Mouse (Mus musculus): ENCODE results near the gene Gm11214.
A peak's percentile ranks its signal among the peaks of the same experiment; 100 is the strongest.

The Gm11214 gene

GRCm38 (mm10) chr4:63663279-63663678 lies at the start of gene Gm11214:
Gene Gm11214 (minus strand): TSS chr4:63663379.
- no peak for DNase-seq

GRCm38 (mm10) chr4:63711886-63712285 lies 48.7 kb upstream of the Gm11214 start:
- DNase-seq: no peak

- DNase-seq: no peak
Measured at GRCm38 (mm10) chr4:63710431-63711220, 47.4 kb upstream of the Gm11214 start.

GRCm38 (mm10) chr4:63706279-63706971 lies 43.2 kb upstream of the Gm11214 start:
- no peak for DNase-seq

DNA sequence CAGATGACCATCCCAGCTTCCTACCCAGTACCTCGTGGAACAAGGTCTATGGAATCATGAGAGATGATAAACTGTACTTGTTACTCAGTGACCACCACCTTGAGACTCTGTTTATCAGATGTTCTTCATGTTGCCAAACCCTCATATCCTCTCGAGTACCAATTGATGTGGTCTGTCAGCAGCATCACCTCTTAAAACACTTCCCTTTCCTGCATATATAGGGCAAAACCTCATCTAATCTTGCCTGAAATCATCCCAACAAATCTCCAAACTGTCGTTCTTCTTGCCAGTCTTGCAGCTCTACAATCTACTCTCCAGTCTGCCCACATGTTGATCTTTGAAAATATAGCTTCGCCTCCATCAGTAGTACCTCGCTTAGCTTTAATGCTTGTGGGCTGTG lies 41.1 kb upstream of the Gm11214 start:
- DNase-seq: no peak

- DNase-seq: no peak
Measured at GRCm38 (mm10) chr4:63703686-63704085, 40.5 kb upstream of the Gm11214 start.

DNA sequence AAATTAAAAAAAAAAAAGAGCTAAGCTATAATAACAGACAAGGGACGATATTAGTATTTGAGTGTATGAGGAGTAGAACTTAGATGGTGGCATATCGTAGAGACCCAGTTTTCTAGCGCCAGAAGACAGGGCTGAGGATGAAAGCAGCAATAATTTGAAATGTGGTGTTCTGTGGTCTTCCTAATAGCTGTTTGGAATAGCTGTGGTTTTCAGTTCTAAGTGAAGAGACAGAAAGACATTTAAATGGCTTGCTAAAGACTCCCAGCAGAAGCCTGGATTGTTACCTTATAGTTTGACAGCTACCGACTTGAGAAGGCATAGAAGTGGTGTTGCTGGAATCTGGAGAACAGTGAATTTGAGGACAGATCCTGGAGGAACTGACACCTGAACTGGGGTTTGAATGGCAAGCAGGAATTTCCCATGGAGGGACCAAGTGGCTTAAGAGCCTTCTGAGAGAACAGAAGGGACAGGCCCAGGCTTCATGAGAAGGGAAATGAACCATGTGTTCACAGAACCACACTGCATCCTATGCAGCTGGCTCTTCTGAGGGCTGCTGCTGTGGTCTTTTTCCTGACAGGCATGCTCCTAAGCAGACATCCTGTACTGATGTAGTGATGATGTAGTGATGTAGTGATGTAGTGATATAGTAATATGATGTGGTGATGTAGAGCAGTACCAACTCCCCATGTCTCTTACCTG lies 39.0 kb upstream of the Gm11214 start:
- no peak for DNase-seq

GRCm38 (mm10) chr4:63699749-63700148 lies 36.6 kb upstream of the Gm11214 start:
- no peak for DNase-seq

DNA sequence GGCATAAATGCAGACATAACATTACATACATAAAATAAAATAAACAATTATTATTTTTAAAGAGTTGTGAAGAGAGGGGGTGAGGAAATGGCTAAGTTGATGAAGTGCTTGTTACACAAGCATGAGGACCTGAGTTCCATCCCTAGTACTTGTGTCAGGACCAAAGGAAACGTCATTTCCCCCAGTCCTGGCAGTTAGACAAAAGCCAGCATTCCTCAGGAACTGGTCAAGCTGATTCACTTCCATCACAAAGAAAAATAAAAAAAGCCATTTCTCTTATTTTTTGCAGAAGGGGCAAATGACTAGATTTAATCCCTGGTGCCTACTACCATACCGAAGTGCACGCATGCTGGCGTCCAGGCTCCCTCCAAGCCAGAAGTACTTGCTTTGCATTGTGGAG lies 33.7 kb upstream of the Gm11214 start:
- no peak for DNase-seq

GRCm38 (mm10) chr4:63692351-63692750 lies 29.2 kb upstream of the Gm11214 start:
- DNase-seq: peak; percentile 8

- peak; percentile 37 to 43 for DNase-seq
Measured at GRCm38 (mm10) chr4:63687429-63687828, 24.2 kb upstream of the Gm11214 start.

DNA sequence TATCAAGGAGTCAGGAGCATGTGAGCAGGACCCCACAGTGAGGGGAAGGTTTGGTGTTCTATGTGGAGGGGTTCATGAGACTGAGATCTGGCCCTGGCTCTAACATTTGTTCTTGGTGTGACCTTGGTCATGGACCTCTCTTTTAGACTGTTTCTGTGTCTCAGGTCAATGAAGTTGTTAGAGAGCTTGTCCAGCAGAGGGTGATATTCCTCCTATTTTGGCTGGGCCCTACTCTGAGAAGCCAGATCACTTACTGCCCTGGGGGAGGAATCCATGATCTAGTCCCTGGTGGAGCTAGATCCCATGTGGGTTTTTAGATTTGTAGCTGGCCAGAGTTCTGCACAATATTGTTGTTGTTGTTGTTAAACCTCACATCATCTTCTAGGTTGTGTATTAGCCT lies 23.0 kb upstream of the Gm11214 start:
- peak; percentile 19 to 50 for DNase-seq

DNA sequence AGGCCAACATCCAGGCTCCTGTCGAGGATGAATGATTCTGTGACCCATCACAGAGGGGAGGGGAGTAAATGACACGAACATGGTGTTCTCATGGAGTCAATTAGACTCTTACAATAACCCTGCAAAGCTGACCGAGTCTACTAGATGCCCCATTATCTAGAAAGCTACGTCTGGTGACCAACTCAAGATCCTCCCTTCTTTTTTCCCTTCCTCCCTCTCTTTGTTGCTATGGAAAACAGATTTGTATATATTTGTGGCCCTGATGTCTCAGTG lies 22.0 kb upstream of the Gm11214 start:
- no peak for DNase-seq

GRCm38 (mm10) chr4:63684412-63685252 lies 21.5 kb upstream of the Gm11214 start:
- no peak for DNase-seq

GRCm38 (mm10) chr4:63683716-63684115 lies 20.5 kb upstream of the Gm11214 start:
- no peak for DNase-seq

- DNase-seq: no peak
Measured at GRCm38 (mm10) chr4:63683056-63683455, 19.9 kb upstream of the Gm11214 start.

DNA sequence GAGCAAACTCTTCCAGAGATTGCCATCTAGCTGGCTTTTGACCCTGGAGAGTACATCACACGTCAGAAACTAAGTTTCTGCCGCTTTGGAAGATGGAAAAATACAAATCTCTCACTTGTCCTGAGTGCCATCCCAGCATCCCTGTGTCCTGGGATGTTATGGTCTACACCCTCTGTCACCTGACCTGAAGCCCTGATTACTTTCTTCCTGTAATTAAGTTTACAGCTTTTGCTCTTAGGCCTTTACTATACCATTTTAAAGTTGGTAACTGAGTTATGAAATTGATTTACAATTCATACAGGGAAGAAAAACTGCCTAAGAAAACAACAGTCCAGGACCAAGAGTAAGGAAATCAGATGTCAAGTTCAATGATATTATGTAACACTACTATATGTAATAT lies 19.3 kb upstream of the Gm11214 start:
- no peak for DNase-seq

- DNase-seq: no peak
Measured at GRCm38 (mm10) chr4:63681557-63681956, 18.4 kb upstream of the Gm11214 start.

DNA sequence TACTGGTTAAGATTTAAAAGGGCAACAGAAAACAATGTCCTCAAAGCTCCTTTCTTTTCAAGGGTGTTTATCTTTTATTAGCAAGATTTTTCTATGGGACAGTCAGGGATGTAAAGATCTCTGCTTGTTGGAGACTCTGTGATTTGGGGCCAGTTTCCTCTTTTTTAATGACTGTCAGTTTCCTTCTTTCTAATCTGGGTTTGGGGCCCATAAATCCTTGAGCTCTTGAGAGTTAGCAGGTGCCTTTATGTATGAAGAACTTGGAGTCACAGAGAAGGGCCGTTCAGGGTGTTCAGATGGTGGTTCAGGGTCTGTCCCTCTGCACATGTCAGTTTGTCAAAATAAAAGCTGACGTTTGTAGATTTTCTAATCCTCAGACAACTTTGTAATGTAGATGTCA lies 11.9 kb upstream of the Gm11214 start:
- no peak for DNase-seq

- DNase-seq: peak in 1 of 2 experiments; percentile 3
Measured at GRCm38 (mm10) chr4:63668255-63668654, 5.1 kb upstream of the Gm11214 start.

- no peak for DNase-seq
Measured at GRCm38 (mm10) chr4:63665738-63666137, 2.6 kb upstream of the Gm11214 start.

DNA sequence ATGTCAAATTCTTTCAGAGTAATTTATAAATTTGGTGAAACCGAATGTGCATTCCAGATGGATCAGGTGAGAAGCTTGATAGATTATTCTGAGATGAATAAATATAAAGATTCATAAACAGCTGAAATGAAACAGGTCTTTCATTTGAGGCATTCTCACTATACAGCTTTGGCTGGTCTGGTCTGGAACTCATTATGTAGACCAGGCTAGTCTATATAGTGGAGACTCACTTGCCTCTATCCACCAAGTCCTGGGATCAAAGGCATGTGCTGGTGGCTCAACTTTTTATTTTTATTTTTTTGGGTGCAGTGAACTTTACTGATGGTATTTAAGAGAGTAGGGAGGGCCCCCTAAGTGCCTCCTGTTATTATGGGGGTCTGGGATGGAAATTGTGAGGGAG lies 1.3 kb downstream of the Gm11214 start:
- DNase-seq: no peak

- no peak for DNase-seq
Measured at GRCm38 (mm10) chr4:63661426-63661825, 1.8 kb downstream of the Gm11214 start.

All from kidney, postnatal 4 days (tissue).